Mouse (Mus musculus) CH12.LX (cell line): Measurements from ENCODE around the gene Cog7. TPM values are rescaled to one million over a fixed set of nuclear protein-coding genes. Genes with fewer than 3 reads are reported as not detected.

Experiments
- DNase-seq: peaks from one replicate; pipeline ENCODE4 v3.0.0-alpha.2; 2013; ENCODE audit errors: extremely low read depth
- H3K27ac ChIP-seq: 2 replicates; pipeline ENCODE4 v1.5.1; 2012; ENCODE audit warnings: low read depth, mild to moderate bottlenecking, control low read depth, moderate library complexity; ENCODE audit not compliant: insufficient read depth
- H3K27me3 ChIP-seq: replicated peaks from 2 replicates; pipeline ENCODE3; 2012; ENCODE audit warnings: inconsistent platforms
- H3K36me3 ChIP-seq, 2 experiments: replicated peaks in 1 of 2; 2 replicates each; pipeline versions ENCODE3 to v1.6.1; 2012; ENCODE audit warnings: inconsistent platforms in 1 of 2, low read length in 1 of 2, mild to moderate bottlenecking in 1 of 2, mixed read lengths in 1 of 2, moderate library complexity in 1 of 2; ENCODE audit not compliant: control insufficient read depth in 1 of 2, insufficient read depth in 1 of 2
- H3K4me1 ChIP-seq, 2 experiments: 2 replicates each; pipeline ENCODE4 v1.6.1; 2012; ENCODE audit warnings: inconsistent platforms in 1 of 2, moderate library complexity in 1 of 2; ENCODE audit not compliant: insufficient read depth in 2 of 2, control insufficient read depth in 1 of 2
- H3K4me2 ChIP-seq: 2 replicates; pipeline ENCODE4 v1.6.1; 2012; ENCODE audit warnings: low read depth, mild to moderate bottlenecking, control low read depth; ENCODE audit not compliant: poor library complexity, insufficient read depth, severe bottlenecking
- H3K4me3 ChIP-seq, 3 experiments: fragments of 150-350 bp in 1 of 3; sonication (generic) in 1 of 3; replicated peaks in 1 of 3; 2 replicates each; pipeline versions ENCODE3 to v1.5.1; 2011 to 2012; ENCODE audit warnings: low read depth in 2 of 3, low read length in 2 of 3, mild to moderate bottlenecking in 2 of 3, moderate library complexity in 2 of 3, control low read depth in 1 of 3, improper control_type of control experiment in 1 of 3, inconsistent platforms in 1 of 3, mixed read lengths in 1 of 3; ENCODE audit not compliant: poor library complexity in 1 of 3
- H3K79me2 ChIP-seq: replicated peaks from 2 replicates; pipeline ENCODE4 v1.6.1; 2012; ENCODE audit warnings: mild to moderate bottlenecking, moderate library complexity; ENCODE audit not compliant: control insufficient read depth, poor library complexity, insufficient read depth, severe bottlenecking; ENCODE audit errors: extremely low read depth
- H3K9ac ChIP-seq: 2 replicates; pipeline ENCODE4 v1.6.1; 2012; ENCODE audit warnings: low read depth, mild to moderate bottlenecking, control low read depth, moderate library complexity; ENCODE audit not compliant: insufficient read depth
- H3K9me3 ChIP-seq: replicated peaks from 2 replicates; pipeline ENCODE3; 2012; ENCODE audit warnings: low read length, inconsistent platforms, mixed read lengths
- BHLHE40 ChIP-seq: IDR thresholded peaks from 2 replicates; pipeline ENCODE4 v1.6.1; 2011; ENCODE audit warnings: mild to moderate bottlenecking, low read depth, low read length, improper control_type of control experiment
- E2F4 ChIP-seq: IDR thresholded peaks from 2 replicates; pipeline ENCODE4 v1.6.1; 2011; ENCODE audit warnings: low read depth, low read length, improper control_type of control experiment; ENCODE audit not compliant: insufficient replicate concordance
- GABPA ChIP-seq: IDR thresholded peaks from 2 replicates; pipeline ENCODE4 v1.6.1; 2012; ENCODE audit warnings: low read depth, low read length, improper control_type of control experiment, inconsistent platforms; ENCODE audit not compliant: insufficient replicate concordance
- HCFC1 ChIP-seq: IDR thresholded peaks from 2 replicates; pipeline ENCODE4 v1.6.1; 2012; ENCODE audit warnings: low read depth, mild to moderate bottlenecking, inconsistent platforms, low read length, improper control_type of control experiment
- IRF4 ChIP-seq: IDR thresholded peaks from 2 replicates; pipeline ENCODE4 v1.6.1; 2014; ENCODE audit warnings: low read depth, mild to moderate bottlenecking, inconsistent platforms, low read length, improper control_type of control experiment
- JUN ChIP-seq: IDR thresholded peaks from 2 replicates; pipeline ENCODE4 v1.6.1; 2011; ENCODE audit warnings: low read depth, mild to moderate bottlenecking, low read length, improper control_type of control experiment, moderate library complexity; ENCODE audit not compliant: insufficient read depth
- JUND ChIP-seq: conservative IDR thresholded peaks from 2 replicates; pipeline ENCODE4 v1.6.1; 2011; ENCODE audit warnings: low read depth, low read length, improper control_type of control experiment
- MAX ChIP-seq: IDR thresholded peaks from 2 replicates; pipeline ENCODE4 v1.6.1; 2011; ENCODE audit warnings: low read length, improper control_type of control experiment
- MXI1 ChIP-seq: IDR thresholded peaks from 2 replicates; pipeline ENCODE4 v1.6.1; 2011; ENCODE audit warnings: mild to moderate bottlenecking, low read depth, low read length, improper control_type of control experiment
- NELFE ChIP-seq: IDR thresholded peaks from 2 replicates; pipeline ENCODE4 v1.6.1; 2011; ENCODE audit warnings: low read depth, low read length, improper control_type of control experiment
- NRF1 ChIP-seq: IDR thresholded peaks from 2 replicates; pipeline ENCODE4 v1.6.1; 2014; ENCODE audit warnings: low read depth, mild to moderate bottlenecking, inconsistent platforms, low read length, improper control_type of control experiment, moderate library complexity
- PAX5 ChIP-seq: IDR thresholded peaks from 2 replicates; pipeline ENCODE4 v1.6.1; 2012; ENCODE audit warnings: low read length, inconsistent platforms, mixed read lengths
- POLR2A ChIP-seq: IDR thresholded peaks from 2 replicates; pipeline ENCODE4 v1.6.1; 2011; ENCODE audit warnings: low read depth, mild to moderate bottlenecking, improper control_type of control experiment, low read length
- POLR2AphosphoS2 ChIP-seq: IDR thresholded peaks from 2 replicates; pipeline ENCODE4 v1.6.1; 2011; ENCODE audit warnings: low read depth, low read length, improper control_type of control experiment
- RAD21 ChIP-seq: IDR thresholded peaks from 2 replicates; pipeline ENCODE4 v1.6.1; 2011; ENCODE audit warnings: low read depth, mild to moderate bottlenecking, low read length, improper control_type of control experiment, moderate library complexity
- RCOR1 ChIP-seq: conservative IDR thresholded peaks from 2 replicates; pipeline ENCODE4 v1.6.1; 2012; ENCODE audit warnings: low read depth, mild to moderate bottlenecking, inconsistent platforms, low read length, improper control_type of control experiment
- SIN3A ChIP-seq: IDR thresholded peaks from 2 replicates; pipeline ENCODE4 v1.6.1; 2012; ENCODE audit warnings: low read length, improper control_type of control experiment, inconsistent platforms
- SMC3 ChIP-seq: IDR thresholded peaks from 2 replicates; pipeline ENCODE4 v1.6.1; 2011; ENCODE audit warnings: low read depth, low read length, improper control_type of control experiment
- USF1 ChIP-seq: IDR thresholded peaks from 2 replicates; pipeline ENCODE4 v1.6.1; 2014; ENCODE audit warnings: low read depth, mild to moderate bottlenecking, inconsistent platforms, low read length, improper control_type of control experiment
- ZKSCAN1 ChIP-seq: IDR thresholded peaks from 2 replicates; pipeline ENCODE4 v1.6.1; 2012; ENCODE audit warnings: low read depth, inconsistent platforms, low read length, improper control_type of control experiment, borderline replicate concordance
- dilution Hi-C: fragments of 300-500 bp; cut with MboI; formaldehyde crosslinking; loops from 2 replicates; pipeline ENCODE4 v1.14.3; 2020; ENCODE audit warnings: low sequenced_read_pairs; ENCODE audit not compliant: extremely low pct_unique_long_range_greater_than_20kb, extremely low pct_ligation_motif_present
- in situ Hi-C: fragments of 300-500 bp; cut with MboI; formaldehyde crosslinking; loops from 3 replicates; pipeline ENCODE4 v1.14.3; 2019; ENCODE audit warnings: low sequenced_read_pairs, low pct_ligation_motif_present, low pct_unique_long_range_greater_than_20kb, mixed read lengths
- polyA plus RNA-seq: library from polyadenylated mRNA; unstranded; fragments of >175 nt; gene quantifications from 2 replicates; pipeline ENCODE4 v1.2.1, GENCODE M21; 2012; ENCODE audit warnings: low read depth; ENCODE audit not compliant: insufficient read length
- total RNA-seq, 2 experiments: library from RNA; depleted of rRNA; stranded (reverse); fragments of 300-350 nt in 1 of 2; fragments of >200 nt in 1 of 2; gene quantifications; 2 replicates each; pipeline ENCODE4 v1.2.3; 2012 to 2014

Gene Cog7
- total and polyA plus RNA-seq, 3 experiments = 14.1 to 22.4 (median 22.2) TPM

DNA sequence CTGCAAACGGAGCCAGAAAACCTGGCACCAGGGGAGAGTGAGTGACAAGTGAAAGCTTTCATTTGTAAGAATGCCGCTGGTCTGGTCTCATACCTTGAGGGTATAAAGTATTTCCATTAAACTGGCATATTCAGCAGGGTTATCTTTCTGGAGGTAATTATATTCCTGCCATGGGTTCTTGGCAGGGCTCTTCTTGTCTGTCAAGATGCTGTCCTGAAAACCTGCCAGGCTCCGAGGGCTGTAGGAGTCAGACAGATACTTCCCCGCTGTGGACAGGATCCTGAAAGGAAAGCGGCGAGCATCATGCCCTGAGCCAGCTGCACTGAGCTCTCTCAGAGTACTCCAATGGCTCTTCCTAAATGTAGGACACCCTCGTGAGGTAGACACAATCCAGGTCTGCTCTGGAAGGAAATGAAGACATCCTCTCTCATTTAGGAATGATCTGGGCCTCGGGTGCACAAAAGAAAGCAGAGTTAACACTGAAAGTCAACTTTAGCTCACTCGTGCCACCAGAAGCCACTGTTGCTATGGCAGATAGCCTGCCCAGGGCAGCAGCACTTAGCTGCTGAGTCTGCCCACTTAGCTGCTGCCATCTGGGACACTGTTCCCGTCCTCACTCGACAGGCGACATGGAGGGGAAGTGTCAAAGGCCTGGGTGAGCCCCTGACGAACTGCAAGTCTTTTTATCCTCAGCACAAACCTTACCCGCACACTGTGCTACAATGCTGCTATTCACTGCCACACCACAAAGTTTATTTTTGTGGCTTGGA, 44.5 kb downstream of the Cog7 start:
- peaks cover 20 to 87% of the 10 kb centered on the region in 2 experiments for H3K36me3 ChIP-seq
- dilution Hi-C loops (no loop called here), in situ Hi-C loops (no loop called here)
- peaks cover 0 to 13% of the 10 kb centered on the region in 2 experiments; a peak in 1 of 4 replicates for H3K4me1 ChIP-seq
- H3K4me3 ChIP-seq = no peak overlapping the region
- no peak for DNase-seq
- no peak overlapping the region for H3K9ac ChIP-seq
- no peaks in the 10 kb centered on the region for H3K27me3 ChIP-seq
- no peak for TF ChIP-seq SIN3A
- no peak for TF ChIP-seq NRF1
- no peak for TF ChIP-seq ZKSCAN1
- TF ChIP-seq IRF4 = no peak
- TF ChIP-seq E2F4 = no peak
- TF ChIP-seq RAD21 = no peak
- TF ChIP-seq HCFC1 = no peak
- no peak for TF ChIP-seq RCOR1
- TF ChIP-seq POLR2A = no peak
- no peak for TF ChIP-seq NELFE
- no peak for TF ChIP-seq MAX
- TF ChIP-seq BHLHE40 = no peak
- no peak for TF ChIP-seq MXI1
- no peak for TF ChIP-seq USF1
- no peaks in the 10 kb centered on the region for H3K79me2 ChIP-seq
- H3K9me3 ChIP-seq = no peaks in the 10 kb centered on the region
- H3K27ac ChIP-seq = no peak overlapping the region
- no peak overlapping the region for H3K4me2 ChIP-seq

DNA sequence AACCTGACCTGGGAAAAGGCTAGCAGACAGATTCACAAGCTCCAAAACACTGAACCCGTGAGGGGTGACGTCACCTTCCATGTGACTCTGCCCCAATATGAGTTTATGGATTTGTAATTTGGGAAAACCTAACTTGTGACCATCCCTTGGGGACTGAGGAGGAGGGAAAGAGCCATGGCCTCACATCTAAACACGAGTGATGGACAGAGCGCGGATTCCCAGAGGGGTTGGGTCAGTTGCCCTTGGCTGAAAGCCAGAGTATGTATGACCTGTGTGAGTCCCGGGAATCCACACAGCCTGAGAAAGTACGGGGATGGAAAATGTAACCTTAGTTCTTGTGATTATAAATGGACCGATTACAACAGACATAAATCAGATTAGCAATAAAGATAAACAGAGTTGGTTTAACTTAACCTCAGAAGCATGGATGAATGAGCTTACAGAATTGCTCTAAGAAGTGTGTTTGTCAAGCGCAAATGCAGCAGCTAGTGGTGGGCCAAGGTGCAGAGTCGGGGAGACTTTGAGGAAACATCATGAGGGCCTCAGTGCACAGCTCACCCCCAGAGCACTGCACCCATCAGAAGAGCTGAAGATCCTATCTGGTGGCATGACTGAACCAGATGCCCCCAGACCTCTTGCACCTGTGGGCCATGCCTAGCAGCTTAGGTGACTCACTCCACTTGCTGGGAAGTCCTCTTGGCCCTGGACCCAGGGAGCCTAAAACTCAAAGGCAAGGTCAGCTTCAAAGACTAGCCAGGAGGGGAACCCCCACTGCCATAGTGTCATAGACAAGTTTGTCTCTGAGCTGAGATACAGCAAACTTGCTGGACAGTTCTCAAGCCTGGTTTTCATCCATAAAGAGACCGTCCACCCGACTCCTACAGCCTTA, 45.4 kb downstream of the Cog7 start:
- dilution Hi-C loops = no loop called here
- H3K4me1 ChIP-seq = peaks cover 0 to 13% of the 10 kb centered on the region in 2 experiments; a peak in 1 of 4 replicates
- H3K4me2 ChIP-seq = no peak overlapping the region
- no peak overlapping the region for H3K4me3 ChIP-seq
- no peak overlapping the region for H3K27ac ChIP-seq
- H3K9ac ChIP-seq = no peak overlapping the region
- no peaks in the 10 kb centered on the region for H3K79me2 ChIP-seq
- TF ChIP-seq PAX5 (no peak), GABPA (no peak), JUN (no peak), HCFC1 (no peak), SMC3 (no peak), IRF4 (no peak), E2F4 (no peak), ZKSCAN1 (no peak), MXI1 (no peak), RCOR1 (no peak), SIN3A (no peak), POLR2A (no peak), POLR2AphosphoS2 (no peak), JUND (no peak)
- TF ChIP-seq, all 38 proteins: peak for 0
- in situ Hi-C loops = no loop called here
- DNase-seq = no peak
- Histone ChIP-seq H3K36me3 (peaks cover 17 to 85% of the 10 kb centered on the region in 2 experiments), H3K27me3 (no peaks in the 10 kb centered on the region), H3K9me3 (no peaks in the 10 kb centered on the region)
